Mouse (Mus musculus) ES-Bruce4 (cell line): ENCODE results near the gene Krt33a.

ENCODE experiments used
- CTCF ChIP-seq: IDR thresholded peaks from one replicate; pipeline ENCODE4 v1.8.1; 2011; ENCODE audit warnings: low read depth, low read length
- EP300 ChIP-seq: IDR thresholded peaks from 2 replicates; pipeline ENCODE4 v1.6.1; 2011; ENCODE audit warnings: low read depth, low read length; ENCODE audit not compliant: insufficient read depth
- POLR2A ChIP-seq: IDR thresholded peaks from one replicate; pipeline ENCODE4 v1.8.1; 2011; ENCODE audit warnings: low read length; ENCODE audit not compliant: insufficient read depth

DNA sequence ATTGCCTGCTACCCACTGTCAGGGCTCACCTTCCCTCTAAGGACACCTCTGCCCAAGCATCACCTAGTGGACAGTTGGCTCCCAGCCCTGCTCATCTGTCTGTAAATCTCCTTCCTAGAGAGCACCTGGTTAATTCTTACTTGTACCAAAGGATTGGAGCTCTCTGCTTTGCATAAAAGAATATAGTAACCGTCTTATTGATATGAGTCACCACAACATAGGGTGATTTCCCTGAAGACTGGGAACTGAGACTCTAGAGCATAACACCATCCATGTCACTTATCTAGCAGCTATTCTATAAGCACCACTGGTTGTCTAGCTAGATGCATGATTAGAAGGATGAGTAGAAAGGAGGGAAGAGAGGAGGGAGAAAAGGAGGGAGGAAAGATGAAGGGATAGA, 32.6 kb downstream of the Krt33a start:
- TF ChIP-seq POLR2A = no peak
- TF ChIP-seq CTCF = no peak
- no peak for TF ChIP-seq EP300
